Mouse (Mus musculus) c-Kit-negative CD71-positive TER-119-positive erythroid progenitor cells, embryonic 14.5 days (primary cell): Measurements from ENCODE around the gene Igf1r.

Experiments
- DNase-seq: peaks from one replicate; pipeline ENCODE4 v3.0.0-alpha.2; 2013; ENCODE audit warnings: low read depth, low spot score

Gene Igf1r

DNA sequence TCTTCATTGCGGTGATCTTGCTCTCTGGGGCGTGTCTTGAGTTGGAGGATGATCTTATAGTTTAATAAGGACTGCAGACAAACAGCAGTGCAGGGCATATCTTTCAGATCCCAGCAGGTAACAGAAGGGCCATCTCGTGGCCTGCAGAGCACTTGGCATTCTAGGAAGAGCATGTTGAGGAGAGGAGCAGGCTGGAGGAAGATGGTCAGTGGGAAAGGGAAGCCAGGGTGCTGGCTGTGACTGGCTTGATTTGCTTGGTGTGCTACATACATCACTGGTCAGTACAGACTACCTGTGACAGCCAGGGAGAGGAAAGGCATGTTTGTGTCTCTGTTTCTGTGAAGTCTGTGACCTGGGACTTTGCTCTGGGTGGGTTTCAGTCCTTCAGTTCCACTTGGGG, 122.8 kb downstream of the Igf1r start:
- DNase-seq, result no peak

DNA sequence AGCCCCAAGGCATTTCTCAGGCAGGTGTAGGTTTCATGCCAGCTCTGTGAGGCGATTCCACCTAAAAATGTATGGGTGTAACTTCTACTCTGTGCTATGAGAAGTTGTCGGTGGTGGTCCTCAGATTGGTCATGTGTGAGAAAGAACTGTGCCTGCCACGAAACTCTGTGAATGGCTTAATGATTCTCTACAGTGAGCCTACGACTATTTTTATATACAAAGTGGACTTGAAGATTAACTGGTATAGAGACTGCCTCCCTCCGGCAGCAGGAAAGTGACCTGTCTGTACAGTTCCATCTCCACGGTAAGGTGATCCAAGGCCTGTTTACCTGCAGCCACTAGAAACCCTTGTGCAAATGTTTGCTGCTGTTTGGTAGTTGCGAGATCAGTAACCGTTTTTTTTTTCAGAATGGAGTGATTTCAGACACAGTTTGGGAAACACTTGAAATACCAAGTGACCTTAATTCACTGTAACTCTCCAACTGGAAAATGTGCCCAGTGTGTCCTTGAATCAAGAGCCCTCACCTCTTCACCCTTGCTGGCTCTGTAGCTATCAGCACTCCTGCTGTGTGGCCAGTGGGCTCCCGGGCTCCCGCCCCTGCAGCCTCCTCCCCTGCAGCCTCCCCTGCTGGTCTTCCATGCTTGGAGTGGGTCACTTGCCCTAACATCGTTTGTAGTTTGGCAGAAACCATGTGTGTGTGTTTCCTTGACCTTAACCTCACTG, 127.7 kb downstream of the Igf1r start:
- DNase-seq, result no peak

DNA sequence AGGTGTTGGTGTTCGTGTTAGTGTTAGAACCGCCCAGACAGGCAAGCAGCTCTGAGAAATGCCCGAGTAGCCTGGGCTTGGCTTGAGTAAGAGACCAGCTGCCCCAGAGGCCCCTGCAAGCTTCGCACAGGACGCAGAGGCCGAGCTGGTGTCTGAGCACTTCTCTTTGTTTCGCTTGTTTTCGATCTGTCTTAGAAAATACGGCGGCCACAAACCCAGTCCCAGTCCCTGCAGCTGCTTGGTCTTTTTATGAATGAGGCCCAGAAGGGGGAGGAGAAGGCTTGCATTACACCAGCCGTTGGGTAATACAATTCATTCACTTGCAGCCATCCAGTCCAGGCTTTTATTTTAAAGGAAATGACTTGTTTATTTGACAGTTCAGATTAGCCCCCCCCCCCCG, 132.7 kb downstream of the Igf1r start:
- no peak for DNase-seq

DNA sequence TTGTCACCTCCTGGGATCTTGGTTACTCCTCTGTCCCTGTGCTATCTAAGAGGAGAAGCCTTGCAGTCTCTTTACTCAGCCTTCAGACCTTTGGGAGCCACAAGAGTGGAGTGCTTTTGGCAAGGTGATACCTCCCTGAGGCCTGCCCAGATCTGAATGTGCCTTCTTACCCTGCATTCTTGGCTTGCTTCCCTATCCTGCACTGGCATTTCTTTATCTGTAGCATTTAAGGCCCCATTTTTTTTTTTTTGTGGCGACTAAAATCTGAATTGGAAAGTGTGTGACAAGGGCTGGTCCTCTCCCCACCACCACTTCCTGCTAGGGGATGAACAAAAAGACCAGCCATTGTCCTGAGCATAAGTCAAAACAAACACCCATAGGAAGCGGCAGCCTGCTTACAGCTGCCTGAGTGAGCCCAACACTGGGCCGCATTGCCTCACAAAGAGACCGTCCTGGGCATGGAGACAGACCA, 133.3 kb downstream of the Igf1r start:
- DNase-seq, result no peak

DNA sequence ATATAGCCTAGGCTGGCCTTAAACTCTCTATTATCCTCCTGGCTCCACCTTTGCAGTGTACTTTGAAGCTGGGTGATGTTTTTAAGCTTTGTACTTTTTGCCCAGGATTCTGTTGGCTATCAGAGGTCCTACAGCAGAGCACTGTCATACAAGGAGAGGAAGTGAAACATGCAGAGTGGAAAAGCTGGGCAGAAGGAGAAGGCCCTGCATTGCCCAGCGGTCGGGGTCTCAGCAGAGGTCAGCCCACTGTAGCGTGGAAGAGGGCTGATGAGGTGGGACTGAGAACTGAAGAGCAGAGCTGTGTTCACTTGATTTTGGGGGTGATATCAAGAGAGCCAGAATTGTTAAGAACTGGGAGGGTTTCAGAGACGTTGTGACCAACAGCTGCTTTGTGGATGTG, 134.9 kb downstream of the Igf1r start:
- no peak for DNase-seq

DNA sequence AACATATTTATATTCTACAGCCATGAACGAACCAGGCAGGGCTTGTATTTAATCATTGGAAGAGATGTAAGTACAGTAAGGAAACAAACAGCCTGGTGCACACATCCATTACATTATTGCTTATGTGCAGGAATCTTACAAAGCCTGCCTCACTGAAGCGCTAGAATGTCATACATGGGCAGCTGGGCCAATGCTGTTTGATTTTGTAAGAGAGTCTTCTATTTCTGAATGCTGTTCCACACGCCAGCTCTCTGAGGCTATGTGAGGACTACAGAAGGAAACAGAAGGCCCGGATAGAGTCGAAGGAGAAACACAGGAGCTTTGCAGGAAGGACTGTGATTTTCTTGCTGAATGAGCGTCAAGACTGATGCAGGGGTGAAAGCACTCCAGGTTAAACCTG, 136.2 kb downstream of the Igf1r start:
- no peak for DNase-seq

DNA sequence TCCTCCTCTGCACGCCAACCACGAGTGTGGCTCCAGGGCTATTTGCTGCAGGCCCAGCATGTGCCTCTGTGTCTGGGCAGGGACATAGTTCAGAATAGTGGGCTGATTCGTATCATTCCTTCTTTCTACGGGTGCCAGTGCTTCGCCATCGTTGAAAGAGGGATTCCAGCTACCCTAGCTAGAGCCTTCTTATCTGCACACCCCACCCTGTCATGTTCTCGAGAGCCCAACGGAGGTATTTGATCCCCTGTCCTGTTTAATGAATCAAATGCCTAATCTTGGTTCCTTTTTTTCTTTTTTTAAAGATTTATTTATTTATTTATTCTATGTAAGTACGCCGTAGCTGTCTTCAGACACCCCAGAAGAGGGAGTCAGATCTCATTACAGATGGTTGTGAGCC, 137.1 kb downstream of the Igf1r start:
- DNase-seq, result no peak

DNA sequence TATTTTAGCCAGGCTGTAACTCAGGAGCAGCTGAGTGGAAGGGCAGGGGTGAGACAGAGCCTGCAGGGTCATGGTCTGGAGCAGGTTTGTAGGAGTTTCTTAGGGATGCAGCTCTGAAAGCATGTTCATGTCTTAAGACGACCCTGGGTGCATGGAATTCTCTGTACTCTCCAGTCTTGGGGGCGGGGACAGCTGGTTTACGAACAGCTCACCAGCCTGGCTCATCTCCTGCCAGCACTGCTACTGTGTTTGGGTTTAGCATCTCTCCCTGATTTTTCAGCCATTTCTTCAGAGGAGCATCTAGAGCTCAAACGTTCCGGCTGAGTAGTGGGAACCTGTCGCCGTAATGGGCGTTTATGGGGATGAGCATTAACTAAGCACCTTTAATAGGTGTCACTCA, 137.9 kb downstream of the Igf1r start:
- no peak for DNase-seq

DNA sequence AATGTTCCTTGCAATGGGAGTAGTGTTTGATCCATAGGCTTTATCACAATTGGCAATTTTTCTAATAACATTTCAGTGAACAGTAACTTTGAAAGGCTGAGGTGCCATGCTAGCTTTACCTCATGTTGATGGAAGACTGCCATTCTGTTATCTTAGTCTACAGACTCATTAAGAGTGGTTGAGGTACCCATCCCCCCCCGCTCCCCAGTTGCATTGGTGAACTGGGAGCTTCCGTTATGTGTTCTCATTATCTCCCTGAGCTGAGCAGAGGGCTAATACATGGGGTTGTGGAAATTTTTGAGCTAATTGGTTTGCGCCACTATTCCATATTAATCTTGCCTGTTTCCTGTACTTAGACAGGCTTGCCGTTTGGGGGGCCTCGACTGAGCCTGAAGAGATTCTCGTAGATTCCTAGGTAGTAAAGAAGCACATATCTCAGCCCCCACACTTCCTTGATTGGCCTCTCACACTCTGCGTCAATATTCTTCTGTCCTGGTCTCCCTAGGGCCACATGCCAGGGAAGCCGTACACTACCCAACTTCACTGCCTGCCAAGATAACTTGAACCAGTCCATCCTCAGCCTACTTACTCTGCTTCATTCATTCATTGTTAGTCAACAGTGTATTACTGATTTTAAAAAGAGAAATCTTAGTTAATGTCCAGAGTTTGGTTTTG, 139.8 kb downstream of the Igf1r start:
- no peak for DNase-seq

DNA sequence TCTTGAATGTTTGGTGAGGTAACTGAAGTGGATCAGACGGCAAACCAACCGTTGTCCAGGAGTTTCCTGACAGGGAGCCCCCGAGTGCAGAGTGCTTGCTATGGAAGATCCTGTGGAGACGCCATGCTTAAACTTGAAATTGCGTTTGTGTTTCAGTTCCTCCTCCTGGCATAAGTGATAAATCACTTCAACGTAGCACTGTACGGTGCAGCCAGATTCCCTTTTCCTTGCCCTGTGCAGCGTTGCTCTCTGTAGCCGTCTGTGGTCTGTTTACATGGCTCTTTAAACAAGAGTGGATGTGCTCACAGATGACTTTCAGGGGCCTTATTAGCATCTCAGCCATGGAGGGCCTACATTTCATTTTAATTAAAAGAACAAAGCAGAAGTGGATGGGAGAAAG, 141.2 kb downstream of the Igf1r start:
- no peak for DNase-seq

DNA sequence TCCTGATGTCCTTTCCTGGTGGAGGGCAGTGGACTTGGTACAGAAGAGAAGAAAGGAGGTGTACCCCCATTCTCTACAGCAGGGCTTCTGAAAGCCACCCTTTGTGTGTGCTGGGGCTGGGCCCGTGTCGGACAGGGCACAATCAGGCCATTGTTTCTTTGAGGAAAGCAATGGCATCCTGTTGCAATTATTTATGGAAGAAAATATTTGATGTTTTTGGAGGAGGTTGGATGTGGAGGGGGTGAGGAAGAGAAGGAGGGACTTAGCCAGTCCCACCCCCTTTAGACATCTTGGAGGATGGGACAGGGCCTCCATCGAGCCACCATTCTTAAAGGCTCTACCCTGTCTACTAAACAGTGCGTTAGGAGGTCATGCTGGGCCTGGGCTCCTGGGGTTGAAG, 142.9 kb downstream of the Igf1r start:
- no peak for DNase-seq

DNA sequence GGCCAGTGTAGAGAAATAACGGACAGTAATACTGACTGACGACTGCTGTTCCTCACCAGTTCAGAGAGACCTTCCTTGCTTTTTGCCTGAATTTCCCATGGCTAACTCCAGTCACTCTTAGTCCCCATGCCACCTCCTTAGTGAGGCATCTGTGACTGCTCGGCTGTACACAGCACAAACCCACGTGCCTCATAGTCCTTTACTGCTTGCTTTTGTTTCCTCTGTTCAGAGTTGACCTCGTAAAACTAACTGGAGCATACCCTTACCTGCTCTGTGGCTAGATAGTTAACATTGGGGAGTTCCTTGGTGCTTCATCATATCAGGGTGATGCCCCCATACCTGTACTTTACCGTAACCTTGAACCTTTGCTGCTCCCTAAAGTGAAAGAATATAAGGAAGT, 143.8 kb downstream of the Igf1r start:
- DNase-seq, result no peak

DNA sequence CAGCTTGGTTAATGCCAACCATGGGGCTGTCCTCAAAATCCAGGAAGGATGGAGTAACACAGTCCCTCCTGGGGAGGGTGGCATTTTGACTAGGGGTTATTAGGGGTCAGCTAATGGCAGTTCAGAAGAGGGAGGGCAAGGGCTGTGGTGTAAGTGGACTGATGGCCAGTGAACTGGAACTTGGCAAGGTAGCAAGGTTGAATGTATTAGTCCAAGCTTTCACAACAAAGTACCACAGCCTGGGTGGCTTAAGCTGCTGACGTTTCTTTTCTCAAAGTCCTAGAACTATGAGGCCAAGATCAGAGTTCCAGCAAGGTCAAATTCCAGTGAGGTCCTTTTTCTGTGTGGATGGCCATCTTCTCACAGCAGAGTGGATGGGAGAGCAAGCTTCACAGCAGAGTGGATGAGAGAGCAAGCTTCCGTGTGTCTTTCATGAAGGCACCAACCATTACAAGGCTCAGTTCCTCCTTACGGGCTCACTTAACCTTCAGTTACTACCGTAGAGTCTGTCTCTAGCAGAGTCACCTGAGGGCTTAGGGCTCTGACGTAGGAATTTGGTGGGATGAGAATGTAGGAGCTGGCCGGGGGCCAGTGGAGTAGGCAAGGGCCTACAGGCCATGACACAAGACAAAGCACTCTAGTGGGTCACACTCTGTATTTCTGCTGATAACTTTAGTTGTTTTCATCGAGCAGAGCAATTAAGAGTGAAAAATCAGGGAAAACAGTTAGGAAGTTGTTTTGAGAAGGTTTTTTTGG, 144.6 kb downstream of the Igf1r start:
- DNase-seq, result no peak

DNA sequence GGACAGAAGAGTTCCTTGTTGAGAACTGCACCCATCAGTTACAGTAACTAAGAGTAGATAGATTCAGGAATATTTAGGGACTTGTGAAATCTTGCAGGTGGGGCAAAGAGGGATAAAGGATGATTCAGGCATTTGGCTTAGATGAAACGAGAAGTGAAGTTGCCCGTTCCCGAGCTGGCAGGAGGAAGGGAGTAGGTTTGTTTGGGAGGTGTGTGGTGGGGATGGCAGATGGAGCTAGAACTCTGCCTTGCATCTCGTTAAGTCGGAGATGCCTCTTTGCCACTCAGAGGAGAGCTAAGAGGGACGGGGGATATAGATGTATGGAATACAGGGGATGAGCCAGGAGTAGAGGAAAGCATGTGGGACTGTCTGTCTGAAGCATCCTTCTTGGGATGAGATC, 145.5 kb downstream of the Igf1r start:
- DNase-seq, result no peak

DNA sequence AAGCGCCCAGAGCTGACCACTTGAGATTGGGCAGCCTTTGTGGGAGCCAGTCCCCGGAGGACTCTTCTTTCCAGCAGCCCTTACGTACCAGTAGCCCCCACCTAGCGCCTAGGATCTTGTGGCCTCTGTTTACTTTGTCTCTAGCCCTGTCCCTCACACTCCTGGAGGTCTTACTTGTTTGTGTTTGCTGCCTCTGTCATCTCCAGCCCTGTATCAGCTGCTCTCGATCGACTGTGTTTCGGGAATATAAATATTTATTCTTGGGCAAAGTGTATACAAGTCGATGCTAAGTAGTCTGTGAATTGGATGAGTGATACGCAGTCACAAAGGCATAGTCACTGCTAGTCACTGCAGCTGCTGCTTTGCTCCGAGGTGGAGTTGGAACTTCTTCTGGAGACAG, 147.8 kb downstream of the Igf1r start:
- no peak for DNase-seq

DNA sequence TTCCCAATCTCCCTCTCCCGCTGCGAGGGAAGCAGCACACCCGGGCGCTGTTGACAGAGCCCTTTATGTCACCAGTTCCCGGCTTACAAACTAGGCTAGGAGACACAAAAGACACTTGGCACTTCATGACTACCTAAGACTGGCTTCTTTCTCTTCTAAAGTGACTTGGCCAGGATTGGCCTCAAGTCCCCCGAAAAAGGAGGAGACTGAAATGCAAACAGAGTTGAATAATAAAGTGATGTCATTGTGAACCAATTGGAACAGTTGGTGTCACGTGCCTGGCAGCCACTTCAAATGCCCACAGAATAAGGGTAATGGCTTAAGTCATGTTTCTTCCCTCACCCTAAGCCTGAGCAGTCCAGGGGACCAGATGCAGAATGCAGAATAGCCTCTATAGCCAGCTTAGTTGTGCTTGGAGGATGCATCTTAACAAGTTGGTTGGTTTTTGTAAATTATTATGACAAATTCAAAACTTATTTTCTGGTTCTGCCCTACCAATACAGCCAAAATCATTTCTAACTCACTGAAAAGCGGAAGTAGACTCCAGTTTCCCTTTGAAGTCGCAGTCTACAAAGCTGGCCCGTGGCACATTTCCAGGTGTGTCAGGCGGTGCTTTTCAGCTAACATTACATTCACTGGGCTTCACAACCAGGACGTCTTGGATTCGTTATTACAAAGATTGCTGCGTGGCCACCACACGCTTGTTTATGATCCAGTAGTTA, 150.0 kb downstream of the Igf1r start:
- no peak for DNase-seq

DNA sequence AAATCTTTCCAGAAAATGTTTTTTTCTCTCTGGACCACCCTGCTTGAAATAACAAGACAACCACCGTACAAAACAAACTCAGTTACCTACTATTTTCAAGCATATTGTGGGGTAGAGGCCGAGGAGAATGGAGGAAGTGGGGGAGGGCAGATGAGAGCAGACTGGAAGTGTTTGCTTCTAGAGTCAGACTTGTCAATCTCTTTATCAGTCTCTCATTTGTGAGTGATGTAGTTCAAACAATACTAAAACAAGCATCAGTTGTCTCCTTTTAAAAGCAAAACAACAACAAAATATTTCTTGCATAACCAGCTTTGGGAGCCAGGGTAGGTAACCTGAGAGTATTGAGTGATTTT, 150.5 kb downstream of the Igf1r start:
- no peak for DNase-seq

DNA sequence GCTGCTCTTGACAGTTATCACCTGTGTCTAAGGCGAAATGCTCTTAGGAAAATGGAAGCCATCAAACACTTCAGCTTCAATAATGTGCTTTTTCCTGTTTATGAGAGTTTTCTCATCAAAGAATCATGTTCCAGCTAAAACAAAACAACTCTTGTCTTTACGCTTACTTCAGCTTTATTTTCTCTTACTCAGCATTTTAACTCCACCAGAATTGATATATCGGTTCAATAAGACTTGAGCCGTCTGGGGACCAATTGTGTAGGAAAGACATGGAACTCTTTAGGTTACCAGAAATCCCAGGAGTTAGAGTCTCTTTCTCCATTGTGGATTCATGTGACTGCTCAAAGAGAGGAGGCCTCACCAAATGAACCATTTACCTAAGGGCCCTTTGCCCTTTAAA, 158.9 kb downstream of the Igf1r start:
- no peak for DNase-seq

DNA sequence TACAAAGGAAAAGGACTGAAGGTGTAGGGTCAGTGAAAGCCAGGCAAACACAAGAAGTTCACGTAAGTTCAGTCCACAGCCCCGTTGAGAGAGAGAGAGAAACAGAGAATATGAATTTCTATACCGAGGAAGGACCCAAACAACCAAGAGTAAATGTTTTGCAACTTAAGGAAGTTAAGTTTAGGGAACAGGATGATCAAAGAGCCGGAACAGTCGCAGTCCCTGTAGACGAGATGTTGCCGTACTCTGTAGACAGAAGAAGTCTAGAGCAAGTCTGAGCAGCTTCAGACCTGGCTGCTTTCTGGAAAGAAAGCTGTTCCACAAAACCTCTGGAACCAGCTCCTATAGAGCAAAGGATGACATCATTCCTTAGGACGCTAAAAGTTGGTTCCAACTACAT, 160.0 kb downstream of the Igf1r start:
- DNase-seq, result no peak

DNA sequence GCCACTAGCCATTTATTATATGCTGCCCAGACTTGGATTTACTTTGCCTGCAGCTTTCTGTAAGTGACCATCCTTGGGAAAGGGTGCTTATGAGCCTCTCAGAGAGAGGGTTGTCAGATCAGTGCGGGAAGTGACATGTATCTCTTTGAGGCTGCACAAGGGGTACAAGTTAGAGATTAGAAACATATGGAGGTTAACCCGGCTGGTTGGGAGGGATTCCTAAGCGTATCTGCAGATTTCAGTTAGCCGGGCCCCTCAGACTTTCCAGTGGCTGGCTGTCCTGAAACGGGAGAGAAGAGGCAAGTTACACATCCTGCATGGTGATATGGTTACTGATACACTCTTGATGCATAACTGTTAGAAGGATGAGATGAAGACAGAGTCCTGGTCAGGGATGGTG, 161.7 kb downstream of the Igf1r start:
- no peak for DNase-seq

DNA sequence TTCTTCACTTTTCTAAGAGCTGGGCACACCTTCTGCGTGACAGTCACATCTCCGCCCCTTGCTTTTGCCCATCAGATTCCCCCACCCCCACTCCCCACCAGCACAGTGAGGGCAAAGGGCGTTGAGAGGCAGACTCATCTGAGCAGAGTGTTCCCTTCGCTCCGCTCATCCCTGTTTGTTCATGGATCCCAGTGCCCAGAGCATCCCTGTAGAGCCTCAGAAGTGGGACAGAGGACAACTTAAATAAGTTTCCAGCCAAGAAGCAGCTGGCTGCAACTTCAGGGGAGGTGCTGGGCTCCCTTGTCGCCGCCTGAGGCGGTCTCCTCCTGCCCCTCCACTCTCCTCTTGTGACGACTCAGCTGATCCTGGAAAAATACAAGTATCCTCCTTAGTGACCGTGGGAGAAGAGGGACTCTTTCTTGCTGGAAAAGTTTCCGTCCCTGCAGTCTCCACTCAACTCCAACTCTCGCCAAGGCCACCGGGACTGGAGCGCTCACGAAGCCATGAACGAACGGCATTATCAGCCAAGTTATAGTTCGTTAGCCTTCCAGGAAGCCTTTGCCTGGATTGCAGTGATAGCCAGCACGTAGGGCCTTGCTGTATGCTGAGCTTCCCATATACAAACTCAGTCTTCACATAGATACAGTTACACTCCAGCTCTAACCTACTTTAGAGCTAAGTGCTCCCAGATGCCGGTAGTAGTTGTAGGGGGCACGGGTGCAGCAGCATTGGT, 162.5 kb downstream of the Igf1r start:
- no peak for DNase-seq

DNA sequence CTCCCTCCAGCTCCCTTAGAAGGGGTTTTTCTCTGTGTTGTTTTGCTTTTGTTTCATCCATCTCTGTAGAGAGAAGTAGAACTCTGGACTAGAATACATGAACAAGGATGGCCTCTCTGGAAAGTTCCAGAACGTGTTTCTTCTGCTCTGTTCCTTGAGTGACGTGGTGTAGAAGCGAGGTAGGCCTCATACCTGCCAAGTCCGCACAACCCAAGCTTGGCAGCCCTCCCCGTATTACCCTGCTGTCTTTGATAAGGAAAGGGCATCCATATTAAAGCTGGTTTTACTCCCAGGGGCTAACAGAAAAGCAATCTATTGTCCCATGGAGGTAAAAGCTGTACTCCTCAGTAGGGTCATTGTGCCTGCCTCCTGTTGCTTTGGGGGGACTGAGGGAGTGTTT, 164.9 kb downstream of the Igf1r start:
- no peak for DNase-seq
